Mouse (Mus musculus) embryonic facial prominence, embryonic 14.5 days (tissue): ENCODE measurements around the gene Sgcd. TPM values are rescaled to one million over a fixed set of nuclear protein-coding genes. Genes with fewer than 3 reads are reported as not detected.
A peak's percentile ranks its signal among the peaks of the same experiment; 100 is the strongest.

Experiments
- ATAC-seq: fragments of 200-750 bp; cut with Nextera tagmentation; 2 replicates; pipeline ENCODE4 v1.8.0; 2017; ENCODE audit warnings: low read depth, moderate number of reproducible peaks, moderate TSS enrichment
- DNase-seq: peaks from one replicate; pipeline ENCODE4 v3.0.0-alpha.2; 2015; ENCODE audit warnings: low spot score
- H3K27ac ChIP-seq: fragments of 300-500 bp; sonication (generic); replicated peaks from 2 replicates; pipeline ENCODE4 v1.5.1; 2014; ENCODE audit warnings: low read depth, mild to moderate bottlenecking, low read length, moderate library complexity
- H3K27me3 ChIP-seq: fragments of 300-500 bp; sonication (generic); replicated peaks from 2 replicates; pipeline ENCODE4 v1.6.1; 2014; ENCODE audit warnings: low read length; ENCODE audit not compliant: control insufficient read depth, insufficient read depth
- H3K36me3 ChIP-seq: fragments of 300-500 bp; sonication (generic); 2 replicates; pipeline ENCODE4 v1.6.1; 2014; ENCODE audit warnings: low read length, mixed read lengths; ENCODE audit not compliant: control insufficient read depth, insufficient read depth
- H3K4me1 ChIP-seq: fragments of 300-500 bp; sonication (generic); 2 replicates; pipeline ENCODE4 v1.6.1; 2014; ENCODE audit warnings: antibody characterized with exemption, low read length; ENCODE audit not compliant: control insufficient read depth, insufficient read depth
- H3K4me2 ChIP-seq: fragments of 300-500 bp; sonication (generic); 2 replicates; pipeline ENCODE4 v1.6.1; 2014; ENCODE audit warnings: low read depth, mild to moderate bottlenecking, low read length, moderate library complexity, mixed read lengths
- H3K4me3 ChIP-seq: fragments of 300-500 bp; sonication (generic); 2 replicates; pipeline ENCODE4 v1.5.1; 2014; ENCODE audit warnings: low read depth, mild to moderate bottlenecking, low read length
- H3K9ac ChIP-seq: fragments of 300-500 bp; sonication (generic); 2 replicates; pipeline ENCODE4 v1.6.1; 2014; ENCODE audit warnings: low read depth, mild to moderate bottlenecking, low read length, moderate library complexity, mixed read lengths
- H3K9me3 ChIP-seq: fragments of 300-500 bp; sonication (generic); 2 replicates; pipeline ENCODE4 v1.6.1; 2016; ENCODE audit warnings: low read length; ENCODE audit not compliant: control insufficient read depth
- WGBS: fragments of 180-500 bp; shearing (Covaris S2); extraction: QIAGEN DNeasy Blood & Tissue Kit; methylation state at CpG from one replicate; pipeline ENCODE4 v1.1.7; 2014; 5-methylcytosine and 5-hydroxymethylcytosine counted together
- polyA plus RNA-seq: library from polyadenylated mRNA; unstranded; fragments of >200 nt; fragmentation: Nextera tagmentation; extraction: Ambion mirVana; gene quantifications from 2 replicates; pipeline ENCODE4 v1.2.1, GENCODE M21; 2014

Sgcd gene
- polyA plus RNA-seq, result 10.7 and 12.0 TPM in 2 replicates

DNA sequence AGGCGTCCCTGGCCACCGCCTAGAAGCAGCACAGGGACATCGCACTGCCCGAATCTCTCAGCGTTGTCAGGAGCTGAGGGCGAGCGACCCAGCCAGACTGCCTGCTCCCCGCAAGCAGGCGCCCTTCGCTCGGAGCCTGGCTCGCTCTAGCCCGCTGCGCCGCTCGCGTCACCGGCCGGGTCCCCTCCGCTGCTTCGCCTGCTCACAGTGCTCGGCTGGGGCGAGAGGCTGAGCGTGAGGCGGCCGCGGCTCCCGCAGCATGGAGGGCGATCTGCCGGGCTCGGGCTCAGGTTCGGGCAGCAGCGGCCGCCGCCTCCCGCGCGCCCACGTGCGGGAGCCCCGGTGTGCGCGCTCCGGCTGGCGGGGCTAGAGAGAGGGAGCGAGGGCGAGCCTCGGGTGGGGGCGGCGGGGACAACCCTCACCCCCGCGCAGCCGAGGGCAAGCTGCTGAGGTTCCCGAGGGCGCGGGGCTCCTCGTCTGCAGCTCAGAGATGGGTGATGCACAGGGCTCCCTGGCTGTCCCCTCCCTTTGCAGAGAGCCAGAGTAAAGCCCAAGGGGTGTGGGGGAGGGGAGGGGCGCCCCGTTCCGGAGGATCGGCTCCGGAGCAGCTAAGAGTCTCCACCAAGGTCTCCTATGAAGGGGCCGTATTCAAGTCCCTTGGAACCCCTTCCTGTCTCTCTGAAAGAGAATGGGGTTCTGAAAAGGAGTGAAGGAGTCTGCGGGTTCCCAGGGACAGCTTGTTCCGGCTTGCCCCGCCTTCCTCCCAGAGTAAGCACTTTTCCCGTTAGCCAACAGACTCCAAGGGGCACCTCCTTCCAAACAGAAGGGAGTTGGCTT, at the start of gene Sgcd:
Sgcd (minus strand) TSS at position 273 of the 837 bp plus-strand sequence.
- H3K4me2 ChIP-seq, result peak within 1 kb of the TSS; percentile 94
- peaks cover 55% of the 10 kb centered on the region for H3K27me3 ChIP-seq
- no peaks in the 10 kb centered on the region for H3K36me3 ChIP-seq
- ATAC-seq, result peak; percentile 92
- 0% methylated on average over 15 of the region's 67 CpGs for WGBS
- H3K4me3 ChIP-seq, result peak within 1 kb of the TSS; percentile 62
- DNase-seq, result peak; percentile 61
- no peaks in the 10 kb centered on the region for H3K9me3 ChIP-seq
- H3K9ac ChIP-seq, result peak within 1 kb of the TSS; percentile 73
- peaks cover 7% of the 10 kb centered on the region; the same call in 1 of the 2 replicates for H3K4me1 ChIP-seq
- H3K27ac ChIP-seq, result peak within 1 kb of the TSS; percentile 44

DNA sequence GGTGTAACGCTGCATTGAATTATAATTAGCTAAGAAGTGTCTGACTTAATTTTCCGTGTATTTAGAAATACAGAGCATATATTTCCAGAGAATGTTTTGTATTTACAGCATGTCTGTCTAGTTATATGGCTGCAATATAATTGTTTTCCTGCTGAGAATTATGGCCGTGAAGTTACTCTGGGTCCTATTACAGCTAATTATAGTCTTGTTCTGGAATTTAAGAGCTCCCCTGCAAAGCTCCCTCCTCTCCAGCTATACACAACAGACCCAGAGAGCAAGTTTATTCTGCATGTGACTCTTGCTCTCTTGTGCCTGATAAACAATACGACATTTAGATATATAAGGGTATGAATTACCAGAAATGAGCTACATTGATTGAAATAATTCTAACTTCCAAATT, 49.3 kb upstream of the Sgcd start:
- Histone ChIP-seq H3K4me1 (no peaks in the 10 kb centered on the region), H3K9ac (no peak overlapping the region), H3K9me3 (no peaks in the 10 kb centered on the region), H3K4me3 (no peak overlapping the region), H3K36me3 (no peaks in the 10 kb centered on the region), H3K4me2 (no peak overlapping the region), H3K27me3 (no peaks in the 10 kb centered on the region; the same call in 1 of the 2 replicates), H3K27ac (no peak overlapping the region; the same call in 1 of the 2 replicates)
- WGBS, result 46% methylated on average over 4 of the region's 4 CpGs
- DNase-seq (peak; percentile 55), ATAC-seq (no peak; the same call in 1 of the 2 replicates)

DNA sequence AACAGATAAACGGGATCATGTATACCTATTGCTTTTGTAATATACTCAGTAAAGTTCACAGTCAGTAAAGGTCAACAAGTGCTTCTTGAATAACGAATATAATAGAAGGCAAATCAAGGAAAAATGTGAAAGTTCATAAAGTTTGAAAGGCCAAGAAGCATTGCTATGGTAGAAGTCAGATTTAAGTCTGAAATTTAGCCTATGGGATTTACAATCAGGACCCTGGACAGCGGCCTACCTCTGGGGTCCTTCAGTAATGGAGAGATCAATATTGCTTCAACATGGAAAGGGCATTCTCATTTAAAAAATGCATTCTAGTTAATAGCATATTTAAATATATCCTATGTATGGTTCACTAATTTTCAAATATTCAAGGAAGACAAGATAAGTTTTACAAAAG, 24.1 kb upstream of the Sgcd start:
- Histone ChIP-seq H3K4me1 (no peaks in the 10 kb centered on the region), H3K27ac (no peak overlapping the region), H3K27me3 (no peaks in the 10 kb centered on the region), H3K36me3 (no peaks in the 10 kb centered on the region), H3K9me3 (no peaks in the 10 kb centered on the region), H3K9ac (no peak overlapping the region), H3K4me2 (no peak overlapping the region), H3K4me3 (no peak overlapping the region)
- DNase-seq (peak; percentile 26), ATAC-seq (no peak)
- WGBS, result 61% methylated on average over 3 of the region's 3 CpGs

DNA sequence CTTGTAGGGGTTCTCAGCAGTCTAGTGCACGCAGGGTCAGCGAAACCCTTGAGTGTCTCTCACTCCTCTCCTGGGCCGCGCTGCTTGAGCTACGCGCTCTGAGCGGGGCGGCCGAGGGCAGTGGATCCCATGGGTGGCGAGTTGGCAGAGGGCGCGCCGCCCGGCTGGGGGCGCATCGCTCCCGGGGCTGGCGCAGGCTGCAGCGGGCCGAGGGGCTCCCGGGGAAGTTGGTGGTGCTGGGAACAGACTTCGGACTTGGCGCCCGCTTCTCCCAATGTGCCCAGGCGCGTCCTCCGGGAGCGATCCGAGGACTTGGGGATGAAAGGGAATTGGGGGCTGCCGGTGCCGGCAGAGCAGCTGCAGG, 454 bp downstream of the Sgcd start:
- Histone ChIP-seq H3K4me1 (peaks cover 7% of the 10 kb centered on the region; the same call in 1 of the 2 replicates), H3K27me3 (peaks cover 55% of the 10 kb centered on the region), H3K36me3 (no peaks in the 10 kb centered on the region), H3K4me3 (peak overlapping the region; percentile 62), H3K9me3 (no peaks in the 10 kb centered on the region), H3K9ac (peak overlapping the region; percentile 73), H3K4me2 (peak overlapping the region; percentile 94), H3K27ac (peak overlapping the region; percentile 44; the same call in 1 of the 2 replicates)
- WGBS, result under 1% methylated on average over 21 of the region's 31 CpGs
- DNase-seq (no peak), ATAC-seq (peak; percentile 48)

DNA sequence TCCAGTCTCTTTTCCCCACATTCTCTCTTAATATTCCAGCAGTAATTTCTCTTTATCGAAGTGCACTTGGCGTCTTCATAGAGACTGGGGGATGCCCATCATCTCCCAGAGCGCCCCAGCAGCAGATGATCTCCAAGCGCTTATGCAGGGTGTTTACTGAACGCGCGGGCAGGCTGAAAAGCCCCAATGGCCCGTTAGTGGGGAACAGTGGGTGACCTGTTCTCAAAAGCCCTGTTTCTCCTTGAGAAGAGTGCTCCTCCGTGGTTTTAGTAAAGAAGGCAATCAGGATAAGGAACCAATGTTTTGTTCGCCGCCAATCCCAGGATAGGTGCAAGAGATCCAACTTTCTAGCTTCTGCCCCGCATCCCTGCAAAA, 889 bp downstream of the Sgcd start:
- no peaks in the 10 kb centered on the region for H3K36me3 ChIP-seq
- H3K4me3 ChIP-seq, result peak overlapping the region; percentile 62
- H3K9ac ChIP-seq, result peak overlapping the region; percentile 73
- WGBS, result 12% methylated on average over 12 of the region's 12 CpGs
- H3K9me3 ChIP-seq, result no peaks in the 10 kb centered on the region
- H3K4me2 ChIP-seq, result peak overlapping the region; percentile 94
- no peak for ATAC-seq
- peaks cover 7% of the 10 kb centered on the region; the same call in 1 of the 2 replicates for H3K4me1 ChIP-seq
- no peak overlapping the region; the same call in 1 of the 2 replicates for H3K27ac ChIP-seq
- DNase-seq, result no peak
- H3K27me3 ChIP-seq, result peaks cover 58% of the 10 kb centered on the region

DNA sequence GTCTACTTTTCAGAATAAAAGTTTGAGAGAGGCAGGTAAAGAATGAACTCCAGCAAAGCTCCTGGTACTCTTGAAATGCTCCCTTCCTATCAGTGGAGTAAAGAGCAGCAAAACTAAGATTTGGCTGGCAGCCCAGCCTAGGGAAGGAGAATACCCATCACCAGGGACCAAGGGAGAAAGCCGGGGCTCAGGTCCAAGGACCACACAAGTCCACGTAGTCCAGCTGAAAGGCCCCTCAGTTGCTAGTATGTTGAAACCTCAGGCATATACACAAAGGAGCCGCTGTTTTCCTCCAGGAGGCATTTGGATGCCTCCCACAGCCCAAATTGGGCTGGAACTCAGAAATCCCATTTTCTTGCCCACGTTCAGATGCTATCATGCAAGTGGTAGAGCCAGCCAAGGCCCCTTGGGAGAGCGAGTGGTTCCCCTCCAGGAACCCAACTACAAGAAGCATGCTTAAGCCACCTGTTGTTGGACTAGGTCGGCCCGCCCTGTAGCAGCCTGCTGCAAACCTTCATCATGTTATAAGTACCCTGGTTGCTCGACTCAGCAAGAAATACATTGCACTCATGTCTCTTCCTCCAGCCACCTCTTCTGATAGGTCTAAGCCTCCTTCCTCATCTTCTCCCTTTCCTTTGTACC, 1.4 kb downstream of the Sgcd start:
- Histone ChIP-seq H3K27me3 (peaks cover 58% of the 10 kb centered on the region), H3K36me3 (no peaks in the 10 kb centered on the region), H3K4me3 (peak overlapping the region; percentile 62), H3K9me3 (no peaks in the 10 kb centered on the region), H3K9ac (peak overlapping the region; percentile 73), H3K4me2 (peak overlapping the region; percentile 94), H3K27ac (no peak overlapping the region), H3K4me1 (peaks cover 7% of the 10 kb centered on the region; the same call in 1 of the 2 replicates)
- ATAC-seq, result peak; percentile 17; the same call in 1 of the 2 replicates
- 40% methylated on average over 8 of the region's 8 CpGs for WGBS
- DNase-seq, result peak; percentile 49

DNA sequence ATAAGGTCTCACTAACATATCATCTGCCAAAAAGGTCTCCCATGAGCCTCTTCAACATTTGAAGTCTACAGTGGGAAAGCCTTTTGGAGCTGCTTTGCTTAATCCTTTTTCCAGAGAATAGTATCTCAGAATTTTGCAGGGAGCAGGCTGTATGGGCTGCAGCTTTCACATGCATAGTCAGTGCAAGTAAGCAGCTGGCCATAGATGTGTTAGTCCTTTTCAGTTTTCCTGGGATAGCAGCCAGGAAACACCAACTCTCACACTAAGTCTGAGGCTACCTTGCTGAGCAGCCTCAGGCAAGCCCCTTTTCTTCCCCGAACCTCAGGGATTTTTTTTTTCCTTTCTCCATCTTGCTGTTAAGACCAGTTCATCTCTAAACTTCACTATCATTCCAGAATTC, 6.6 kb downstream of the Sgcd start:
- Histone ChIP-seq H3K4me2 (no peak overlapping the region), H3K27me3 (peaks cover 27% of the 10 kb centered on the region), H3K9ac (no peak overlapping the region), H3K4me3 (no peak overlapping the region), H3K27ac (no peak overlapping the region), H3K36me3 (no peaks in the 10 kb centered on the region), H3K9me3 (no peaks in the 10 kb centered on the region), H3K4me1 (0 out of 2 replicates have a peak, but pooled peaks cover 2% of the 10 kb centered on the region)
- DNase-seq (peak; percentile 8), ATAC-seq (no peak)
- 50% methylated on average over 1 of the region's 1 CpGs for WGBS

DNA sequence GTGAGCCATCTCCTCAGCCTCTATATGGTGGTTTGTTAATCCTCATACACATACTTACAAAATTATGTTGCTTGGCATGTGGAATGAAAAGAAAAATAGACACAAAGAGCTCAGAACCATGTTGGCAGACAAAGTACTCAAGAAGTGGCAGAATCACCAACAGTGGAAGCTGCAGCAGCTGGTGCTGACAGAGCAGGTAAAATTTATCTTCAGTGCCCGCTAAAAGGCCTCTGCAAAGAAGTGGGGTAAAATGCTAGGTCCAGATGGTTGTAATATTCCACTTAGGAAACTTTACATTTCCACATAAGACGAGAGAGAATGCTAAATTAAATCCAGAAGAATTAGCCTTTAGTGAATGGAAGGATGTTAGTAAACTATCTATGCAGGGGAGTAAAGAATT, 7.7 kb downstream of the Sgcd start:
- H3K4me2 ChIP-seq, result no peak overlapping the region
- H3K4me1 ChIP-seq, result no peaks in the 10 kb centered on the region
- H3K36me3 ChIP-seq, result no peaks in the 10 kb centered on the region
- no peak overlapping the region for H3K27ac ChIP-seq
- no peak overlapping the region for H3K4me3 ChIP-seq
- WGBS, result 28% methylated on average over 2 of the region's 2 CpGs
- no peak overlapping the region for H3K9ac ChIP-seq
- ATAC-seq (no peak), DNase-seq (peak; percentile 10)
- H3K27me3 ChIP-seq, result peaks cover 17% of the 10 kb centered on the region
- H3K9me3 ChIP-seq, result no peaks in the 10 kb centered on the region
